Mouse (Mus musculus) G1E (cell line): Measurements from ENCODE around the gene 6430550D23Rik. TPM values are rescaled to one million over a fixed set of nuclear protein-coding genes. Genes with fewer than 3 reads are reported as not detected.
A peak's percentile ranks its signal among the peaks of the same experiment; 100 is the strongest.

ENCODE experiments used
- ATAC-seq: 2 replicates; pipeline ENCODE4 v1.8.0; 2016; ENCODE audit warnings: mild to moderate bottlenecking; ENCODE audit not compliant: insufficient number of reproducible peaks, poor library complexity, low FRiP score, severe bottlenecking; ENCODE audit errors: extremely low read depth
- DNase-seq: peaks from one replicate; pipeline ENCODE4 v3.0.0; 2012; ENCODE audit warnings: low spot score
- H3K27me3 ChIP-seq: 2 replicates; pipeline ENCODE4 v1.6.1; 2012; ENCODE audit warnings: mild to moderate bottlenecking, low read length, inconsistent platforms; ENCODE audit not compliant: insufficient read depth
- H3K36me3 ChIP-seq: replicated peaks from 2 replicates; pipeline ENCODE3; 2012; ENCODE audit warnings: mild to moderate bottlenecking, inconsistent platforms
- H3K4me1 ChIP-seq: 2 replicates; pipeline ENCODE4 v1.6.1; 2012; ENCODE audit warnings: low read depth, low read length, inconsistent platforms, mixed read lengths; ENCODE audit not compliant: insufficient read depth
- H3K4me3 ChIP-seq: 2 replicates; pipeline ENCODE4 v1.5.1; 2012; ENCODE audit warnings: low read depth, mild to moderate bottlenecking, inconsistent platforms, low read length, moderate library complexity, mixed read lengths
- H3K9me3 ChIP-seq: replicated peaks from 2 replicates; pipeline ENCODE4 v1.6.1; 2012; ENCODE audit warnings: inconsistent platforms
- CTCF ChIP-seq: IDR thresholded peaks from 2 replicates; pipeline ENCODE4 v1.5.1; 2012; ENCODE audit warnings: low read depth, low read length, inconsistent platforms, mixed read lengths
- GATA1 ChIP-seq: IDR thresholded peaks from 2 replicates; pipeline ENCODE4 v1.6.1; 2012; ENCODE audit warnings: borderline replicate concordance, low read length, inconsistent platforms, mixed read lengths
- GATA2 ChIP-seq: IDR thresholded peaks from 2 replicates; pipeline ENCODE4 v1.6.1; 2012; ENCODE audit warnings: low read depth, low read length, inconsistent platforms, borderline replicate concordance
- POLR2AphosphoS5 ChIP-seq: IDR thresholded peaks from 2 replicates; pipeline ENCODE4 v1.6.1; 2012; ENCODE audit warnings: low read depth, low read length, inconsistent platforms; ENCODE audit not compliant: insufficient replicate concordance
- TAL1 ChIP-seq: conservative IDR thresholded peaks from 2 replicates; pipeline ENCODE4 v1.6.1; 2012; ENCODE audit warnings: low read depth, low read length, inconsistent platforms, mixed read lengths
- polyA plus RNA-seq: library from polyadenylated mRNA; stranded (reverse); fragments of >175 nt; gene quantifications from 2 replicates; pipeline ENCODE4 v1.2.3, GENCODE M21; 2012
- total RNA-seq, 2 experiments: library from RNA; stranded (forward) in 1 of 2; stranded (reverse) in 1 of 2; fragments of 200-1000 nt in 1 of 2; fragments of >200 nt in 1 of 2; fragmentation: Nextera tagmentation in 1 of 2; gene quantifications; 2 replicates each; pipeline ENCODE4 v1.2.3; 2014 to 2017

The 6430550D23Rik gene
- total and polyA plus RNA-seq, 3 experiments: 0.33 to 2.4 (median 0.71) TPM

DNA sequence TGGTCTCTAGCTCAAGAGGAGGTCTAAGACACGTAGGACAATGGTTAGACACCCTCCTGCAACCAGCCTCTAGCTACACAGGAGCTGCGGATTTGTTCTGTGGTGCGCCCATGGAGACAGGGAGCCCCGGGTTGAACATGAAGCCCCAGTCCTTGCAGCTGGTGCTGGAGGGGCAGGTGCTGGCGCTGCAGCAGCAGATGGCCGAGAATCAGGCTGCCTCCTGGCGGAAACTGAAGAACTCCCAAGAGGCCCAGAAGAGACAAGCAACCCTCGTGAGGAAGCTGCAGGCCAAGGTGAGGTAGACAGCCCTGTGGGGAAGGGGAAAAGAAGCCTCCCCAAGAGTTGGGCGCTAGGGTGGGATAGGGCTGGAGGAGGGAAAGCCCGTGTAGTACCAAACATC lies 45.9 kb downstream of the 6430550D23Rik start:
- no peak for DNase-seq
- H3K36me3 ChIP-seq: peaks cover 73% of the 10 kb centered on the region
- no peaks in the 10 kb centered on the region for H3K27me3 ChIP-seq

GRCm38 (mm10) chr2:155959981-155960380 lies 47.8 kb downstream of the 6430550D23Rik start:
- Histone ChIP-seq H3K36me3 (peaks cover 56% of the 10 kb centered on the region), H3K4me3 (no peak overlapping the region), H3K4me1 (peaks cover 21% of the 10 kb centered on the region), H3K27me3 (no peaks in the 10 kb centered on the region), H3K9me3 (no peaks in the 10 kb centered on the region)
- ATAC-seq: no peak
- TF ChIP-seq CTCF (no peak), POLR2AphosphoS5 (no peak), TAL1 (no peak), GATA2 (no peak), GATA1 (no peak)
- no peak for DNase-seq

More for the DNA sequence above, 45.9 kb downstream of the 6430550D23Rik start:
- TF ChIP-seq GATA1 (no peak), GATA2 (no peak), CTCF (no peak), TAL1 (no peak), POLR2AphosphoS5 (no peak)
- no peak overlapping the region for H3K4me3 ChIP-seq
- no peaks in the 10 kb centered on the region for H3K9me3 ChIP-seq
- H3K4me1 ChIP-seq: peaks cover 16% of the 10 kb centered on the region
- ATAC-seq: no peak

DNA sequence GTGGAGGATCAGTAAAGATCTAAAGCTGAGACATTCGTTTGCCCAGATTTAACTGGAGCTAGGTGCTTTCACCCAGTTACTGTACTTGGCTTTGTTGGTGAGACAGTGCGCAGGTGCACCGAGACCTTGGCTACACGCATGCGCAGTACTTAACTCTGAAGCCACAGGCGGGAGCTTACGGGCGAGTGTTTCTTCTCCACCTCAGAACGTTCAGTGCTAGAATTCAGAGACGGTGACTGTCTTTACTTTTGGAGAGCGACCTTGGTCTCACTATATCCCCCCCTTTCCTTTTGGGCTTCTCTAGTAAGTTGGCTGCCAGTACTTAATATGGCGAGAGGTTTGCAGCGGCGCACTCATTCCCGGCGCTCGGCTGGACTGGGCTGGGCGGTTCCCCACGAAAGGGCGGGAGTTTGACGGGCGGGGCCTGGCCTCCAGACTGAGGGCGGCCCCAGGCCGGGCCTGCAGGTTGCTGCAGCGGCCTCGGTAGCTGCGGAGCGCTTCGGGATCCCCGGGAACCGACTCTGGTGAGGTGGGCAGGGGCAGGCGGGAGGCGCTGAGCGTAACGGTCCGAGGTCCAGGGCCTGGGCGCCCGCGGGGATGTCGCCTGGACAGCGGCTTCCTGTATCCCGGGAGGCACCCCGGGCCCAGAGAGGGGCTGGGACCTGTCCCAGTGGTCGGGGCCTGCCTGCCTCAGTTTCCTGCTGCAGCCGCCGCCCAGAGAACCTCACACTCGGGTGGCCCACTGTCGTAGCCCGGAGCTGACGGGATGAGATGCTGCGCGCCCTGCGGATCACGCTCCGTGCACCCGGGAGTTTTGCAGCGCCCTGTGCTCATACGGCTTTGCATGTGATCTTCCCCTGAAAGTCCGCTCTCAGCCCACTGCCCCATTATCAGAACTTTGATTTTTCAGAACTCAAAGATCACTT lies 51.4 kb downstream of the 6430550D23Rik start, which contains the start of gene Cep250:
Cep250 (plus strand) TSS at position 325 of the 926 bp plus-strand sequence.
- ATAC-seq: peak; percentile 73
- H3K36me3 ChIP-seq: peaks cover 24% of the 10 kb centered on the region
- peak within 1 kb of the TSS; percentile 93 for H3K4me3 ChIP-seq
- no peak for TF ChIP-seq GATA2
- TF ChIP-seq POLR2AphosphoS5: no peak
- no peak for TF ChIP-seq GATA1
- no peak for TF ChIP-seq TAL1
- TF ChIP-seq CTCF: no peak
- no peaks in the 10 kb centered on the region for H3K9me3 ChIP-seq
- DNase-seq: peak; percentile 84
- H3K4me1 ChIP-seq: peaks cover 21% of the 10 kb centered on the region
- H3K27me3 ChIP-seq: peaks cover 8% of the 10 kb centered on the region; the same call in 1 of the 2 replicates

DNA sequence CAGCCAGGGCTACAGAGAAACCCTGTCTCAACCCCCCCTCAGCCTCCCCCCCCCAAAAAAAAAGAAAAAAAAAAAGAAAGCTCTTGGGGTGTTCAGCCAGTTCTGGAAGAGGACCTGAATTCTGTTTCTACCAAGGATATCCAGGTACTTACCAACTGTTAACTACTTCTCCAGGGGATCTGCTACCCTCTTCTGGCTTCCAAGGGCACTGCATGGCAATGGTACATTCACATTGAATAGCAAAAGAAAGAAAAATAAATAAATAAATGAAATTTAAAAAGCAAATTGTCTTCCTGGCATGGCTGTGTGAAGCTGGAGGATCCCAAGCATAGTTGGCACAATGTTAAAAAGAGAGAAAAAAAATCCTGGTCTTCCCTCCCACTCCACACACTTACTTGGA lies 55.8 kb downstream of the 6430550D23Rik start:
- ATAC-seq: no peak

GRCm38 (mm10) chr2:155949362-155949761 lies 58.4 kb downstream of the 6430550D23Rik start:
- DNase-seq (no peak), ATAC-seq (no peak)
- Histone ChIP-seq H3K36me3 (no peaks in the 10 kb centered on the region), H3K4me3 (no peak overlapping the region), H3K9me3 (no peaks in the 10 kb centered on the region), H3K27me3 (peaks cover 16% of the 10 kb centered on the region), H3K4me1 (peaks cover 25% of the 10 kb centered on the region)
- TF ChIP-seq TAL1 (no peak), CTCF (no peak), POLR2AphosphoS5 (no peak), GATA1 (no peak), GATA2 (no peak)

More for the DNA sequence above, 55.8 kb downstream of the 6430550D23Rik start:
- TF ChIP-seq GATA2 (no peak), GATA1 (no peak), POLR2AphosphoS5 (no peak), TAL1 (no peak), CTCF (no peak)
- H3K36me3 ChIP-seq: no peaks in the 10 kb centered on the region
- H3K4me3 ChIP-seq: no peak overlapping the region
- peaks cover 22% of the 10 kb centered on the region for H3K4me1 ChIP-seq
- no peak for DNase-seq
- H3K27me3 ChIP-seq: peaks cover 8% of the 10 kb centered on the region; the same call in 1 of the 2 replicates
- no peaks in the 10 kb centered on the region for H3K9me3 ChIP-seq

DNA sequence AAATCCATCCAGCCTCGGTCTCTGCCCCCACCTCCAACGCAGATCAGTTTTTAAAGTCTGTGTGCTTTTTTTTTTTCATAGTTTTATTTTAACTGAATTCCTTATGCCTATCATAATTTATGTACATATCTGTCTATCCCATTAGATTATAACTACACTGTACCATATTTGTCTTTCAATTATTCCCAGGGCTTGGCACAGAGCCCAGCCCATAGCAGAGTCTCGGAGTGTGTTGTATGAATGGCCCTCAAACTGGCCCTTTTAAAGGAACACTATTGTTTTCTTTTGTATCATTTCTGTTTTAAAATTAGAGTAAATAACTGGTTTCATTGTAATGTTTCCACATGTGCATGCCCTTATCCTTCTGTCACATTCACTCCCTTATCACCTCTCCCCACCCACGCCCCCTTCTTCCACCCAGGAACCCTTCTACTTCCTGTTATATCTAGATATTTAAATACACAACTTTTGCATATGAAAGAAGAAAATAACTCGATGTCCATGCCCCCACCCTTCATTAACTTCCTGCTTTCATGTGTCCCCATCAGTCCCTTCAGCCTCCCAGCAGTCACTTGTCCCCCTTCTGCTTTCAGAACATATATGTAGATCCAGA lies 60.3 kb downstream of the 6430550D23Rik start:
- TF ChIP-seq GATA1 (no peak), TAL1 (0 out of 2 replicates have a peak, but pooled peaks have one; percentile 14)
- Histone ChIP-seq H3K4me3 (no peak overlapping the region), H3K36me3 (no peaks in the 10 kb centered on the region), H3K4me1 (peaks cover 31% of the 10 kb centered on the region), H3K9me3 (no peaks in the 10 kb centered on the region), H3K27me3 (peaks cover 18% of the 10 kb centered on the region; the same call in 1 of the 2 replicates)
- DNase-seq (peak; percentile 45), ATAC-seq (peak; percentile 49)
